Comparison of ENCODE assay signal across 27 mouse cellular contexts in genomic region chr4:53250325-53250724, GRCm38 (mm10).
DNase-seq lines count a peak whose midpoint lies in the region; ATAC-seq and TF ChIP-seq lines count a peak whose summit lies in the region.
"Had no signal": no experiment of that assay in that cellular context is flagged by ENCODE, and none has a peak within 500 bp of the region (broad histone marks: within the 10 kb centered on the region; RNA-seq: fewer than 3 reads in every experiment).

No protein-coding gene starts in this region.

- H3K9me3 ChIP-seq in MEL (replicated peaks; ENCODE audit: insufficient read depth, low read length) = no peaks in the 10 kb centered on the region
- no peaks in the 10 kb centered on the region for H3K9me3 ChIP-seq in midbrain, embryonic 10.5 days (replicated peaks)
- H3K9me3 ChIP-seq: embryonic facial prominence, embryonic 13.5 days; embryonic facial prominence, embryonic 15.5 days; forebrain, embryonic 10.5 days; forebrain, embryonic 12.5 days; G1E had no signal

- TF ChIP-seq CTCF in MEL (IDR thresholded peaks at IDR 0.05 in 2 of 3, conservative IDR thresholded peaks at IDR 0.05 in 1 of 3; ENCODE audit: control insufficient read depth in 1 of 3, insufficient read depth in 1 of 3, low read depth in 2 of 3, low read length in 3 of 3, poor library complexity in 1 of 3, severe bottlenecking in 1 of 3) = no peak

- 89% methylated on average over 3 of the region's 3 CpGs for WGBS in midbrain, embryonic 10.5 days

- DNase-seq in frontal cortex, postnatal 25 days (ENCODE audit: low spot score in 2 of 2) = no peak
- peak; percentile 26 for DNase-seq in MEL (ENCODE audit: low read depth, low spot score)
- no peak for DNase-seq in midbrain, embryonic 10.5 days (ENCODE audit: low spot score)
- DNase-seq: adrenal gland, adult 8-10 months; adrenal gland, postnatal 14 days; adrenal gland, postnatal 36 days; B cell, adult 2 months; cerebellum, adult 11 months; cerebellum, adult 18-20 months; cerebellum, adult 8-10 months; cerebellum, adult 9-11 months; cerebellum, postnatal 14 days; cerebellum, postnatal 36 days; embryo, embryonic 11 days; forebrain, postnatal 0 days had no signal

- no peak overlapping the region for H3K9ac ChIP-seq in MEL (ENCODE audit: control insufficient read depth, low read depth, low read length, poor library complexity, severe bottlenecking)
- H3K9ac ChIP-seq: embryonic facial prominence, embryonic 13.5 days; embryonic facial prominence, embryonic 15.5 days; forebrain, embryonic 12.5 days; forebrain, postnatal 0 days had no signal

- no peaks in the 10 kb centered on the region; the same call in 1 of the 2 replicates for H3K79me2 ChIP-seq in MEL (ENCODE audit: control insufficient read depth, insufficient read depth, low read length, poor library complexity)

- H3K27ac ChIP-seq in MEL (ENCODE audit: control insufficient read depth, low read depth, low read length) = no peak overlapping the region
- no peak overlapping the region for H3K27ac ChIP-seq in midbrain, embryonic 10.5 days (replicated peaks)
- H3K27ac ChIP-seq: embryonic facial prominence, embryonic 13.5 days; embryonic facial prominence, embryonic 15.5 days; forebrain, embryonic 10.5 days; forebrain, embryonic 12.5 days had no signal

- H3K36me3 ChIP-seq in MEL (ENCODE audit: control insufficient read depth in 1 of 2, insufficient read depth in 2 of 2, low read length in 2 of 2) = peaks cover 0 to 9% of the 10 kb centered on the region in 2 experiments; a peak in 2 of 4 replicates
- no peaks in the 10 kb centered on the region for H3K36me3 ChIP-seq in midbrain, embryonic 10.5 days
- H3K36me3 ChIP-seq: embryonic facial prominence, embryonic 13.5 days; embryonic facial prominence, embryonic 15.5 days; forebrain, embryonic 10.5 days; forebrain, embryonic 12.5 days; G1E had no signal

- no peaks in the 10 kb centered on the region for H3K27me3 ChIP-seq in MEL (ENCODE audit: control insufficient read depth in 1 of 2, insufficient read depth in 2 of 2, low read length in 2 of 2)
- H3K27me3 ChIP-seq in midbrain, embryonic 10.5 days (ENCODE audit: low read depth, poor library complexity, severe bottlenecking) = no peaks in the 10 kb centered on the region
- H3K27me3 ChIP-seq: CH12.LX; embryonic facial prominence, embryonic 13.5 days; embryonic facial prominence, embryonic 15.5 days; forebrain, embryonic 12.5 days had no signal

- no peak for TF ChIP-seq POLR2A in MEL (IDR thresholded peaks at IDR 0.05; ENCODE audit: control insufficient read depth in 1 of 2, insufficient read depth in 1 of 2, low read depth in 1 of 2, low read length in 2 of 2, poor library complexity in 1 of 2)

- TF ChIP-seq RAD21 in MEL (IDR thresholded peaks at IDR 0.05; ENCODE audit: low read depth, low read length) = no peak

- no peak overlapping the region for H3K4me3 ChIP-seq in MEL (ENCODE audit: control insufficient read depth in 1 of 2, insufficient read depth in 1 of 2, low read depth in 2 of 2, low read length in 2 of 2)
- no peak overlapping the region for H3K4me3 ChIP-seq in midbrain, embryonic 10.5 days
- H3K4me3 ChIP-seq: embryonic facial prominence, embryonic 13.5 days; embryonic facial prominence, embryonic 15.5 days; erythroblast, embryonic 14.5 days; forebrain, embryonic 10.5 days; forebrain, embryonic 12.5 days had no signal

- H3K4me1 ChIP-seq in MEL (ENCODE audit: control insufficient read depth in 1 of 2, insufficient read depth in 2 of 2, low read length in 2 of 2) = peaks cover 3 to 9% of the 10 kb centered on the region in 2 experiments; a peak in 2 of 4 replicates
- no peaks in the 10 kb centered on the region for H3K4me1 ChIP-seq in midbrain, embryonic 10.5 days
- H3K4me1 ChIP-seq: embryonic facial prominence, embryonic 15.5 days; forebrain, embryonic 10.5 days had no signal

- no peak for TF ChIP-seq EP300 in MEL (IDR thresholded peaks at IDR 0.05; ENCODE audit: low read depth in 1 of 2, low read length in 2 of 2)

- ATAC-seq in frontal cortex, adult (ENCODE audit: low TSS enrichment) = peak; percentile 67; the same call in 1 of the 2 replicates
- ATAC-seq in granulocyte monocyte progenitor cell, adult 5-6 weeks (replicated peaks; ENCODE audit: poor library complexity, severe bottlenecking) = peak; percentile 76
- ATAC-seq in activated CD4-positive, CD25-positive, alpha-beta regulatory T cell, adult 4 months = no peak
- ATAC-seq: CD4-positive, CD25-positive, alpha-beta regulatory T cell, adult 4 months; forebrain, embryonic 14.5 days; forebrain, postnatal 0 days had no signal

TF ChIP-seq in MEL, 35 proteins besides CTCF, POLR2A, EP300 and RAD21:
- TF ChIP-seq GATA1 (IDR thresholded peaks at IDR 0.05; ENCODE audit: low read depth, low read length) (0 out of 2 replicates have a peak, but pooled peaks have one; percentile 35), RCOR1 (IDR thresholded peaks at IDR 0.05; ENCODE audit: low read depth, low read length) (no peak)
